Mouse (Mus musculus) testis, adult 2 months (tissue): Measurements from ENCODE around the gene Smurf1.

ENCODE experiments used
- CTCF ChIP-seq: fragments of 200-500 bp; IDR thresholded peaks from 2 replicates; pipeline ENCODE4 v1.5.1; 2012; ENCODE audit warnings: low read depth, mild to moderate bottlenecking, inconsistent platforms, low read length, moderate library complexity; ENCODE audit not compliant: control insufficient read depth, insufficient read depth, insufficient replicate concordance
- POLR2A ChIP-seq: fragments of 200-500 bp; IDR thresholded peaks from 2 replicates; pipeline ENCODE4 v1.6.1; 2012; ENCODE audit warnings: low read depth, mild to moderate bottlenecking, inconsistent platforms, low read length, moderate library complexity; ENCODE audit not compliant: control insufficient read depth

GRCm38 (mm10) chr5:144964872-144965638 is 592 bp downstream of the Smurf1 start:
- TF ChIP-seq CTCF (no peak), POLR2A (no peak)
